Mouse (Mus musculus) cerebellum, postnatal 10 days (tissue): ENCODE measurements around the gene Prss57.
"Not testable (repeated sequence)": the region's sequence is repeated elsewhere in the genome, so short reads cannot be mapped to it uniquely, and the experiment has no call there.

Experiments used
- DNase-seq, 2 experiments: peaks; one replicate each; pipeline ENCODE4 v3.0.0; 2021; ENCODE audit warnings: mixed read lengths in 2 of 2

Gene Prss57

GRCm38 (mm10) chr10:79779784-79780663 is 10.7 kb downstream of the Prss57 start:
- DNase-seq: peak; percentile 98

DNA sequence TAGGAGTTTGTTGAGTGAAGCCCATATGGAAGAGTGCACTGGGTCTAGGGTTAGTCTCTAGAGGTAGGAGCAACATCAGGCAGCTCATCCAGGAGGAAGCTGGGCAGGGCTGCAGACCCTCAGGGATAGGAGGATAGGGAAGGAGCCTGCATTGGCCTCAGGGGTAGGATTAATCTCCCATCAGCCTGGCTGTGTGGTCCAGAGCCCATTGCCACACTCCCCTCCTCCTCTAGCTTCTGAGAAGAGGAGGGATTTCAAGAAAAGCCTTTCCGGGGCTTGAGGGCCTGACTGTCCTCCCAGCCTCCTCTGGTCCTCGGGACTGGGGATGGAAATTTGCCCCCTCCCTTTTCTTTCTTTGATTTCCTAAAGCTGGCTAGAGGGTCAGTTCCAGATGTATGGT is 11.6 kb downstream of the Prss57 start:
- DNase-seq: no peak

DNA sequence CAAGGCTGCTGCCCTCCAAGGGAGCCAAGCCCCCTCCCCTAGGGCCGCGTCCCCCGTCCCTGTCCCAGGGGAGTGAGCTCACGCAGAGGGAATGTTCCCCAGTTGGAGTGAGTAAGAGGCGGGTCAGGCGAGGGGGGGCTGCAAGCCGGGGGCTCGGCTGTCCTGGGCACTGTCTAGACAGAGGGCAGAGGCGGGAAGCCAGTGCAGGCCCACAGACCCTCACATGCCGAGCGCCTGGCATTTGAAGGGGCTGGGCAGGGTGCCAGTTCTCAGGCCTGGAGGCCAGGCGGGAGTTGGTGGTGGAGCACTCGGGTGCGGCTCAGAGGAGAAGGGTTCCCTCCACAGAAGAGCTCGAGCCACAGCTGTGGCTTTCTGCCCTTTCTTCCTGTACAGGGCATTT is 12.8 kb downstream of the Prss57 start:
- peak; percentile 82 to 88 for DNase-seq

DNA sequence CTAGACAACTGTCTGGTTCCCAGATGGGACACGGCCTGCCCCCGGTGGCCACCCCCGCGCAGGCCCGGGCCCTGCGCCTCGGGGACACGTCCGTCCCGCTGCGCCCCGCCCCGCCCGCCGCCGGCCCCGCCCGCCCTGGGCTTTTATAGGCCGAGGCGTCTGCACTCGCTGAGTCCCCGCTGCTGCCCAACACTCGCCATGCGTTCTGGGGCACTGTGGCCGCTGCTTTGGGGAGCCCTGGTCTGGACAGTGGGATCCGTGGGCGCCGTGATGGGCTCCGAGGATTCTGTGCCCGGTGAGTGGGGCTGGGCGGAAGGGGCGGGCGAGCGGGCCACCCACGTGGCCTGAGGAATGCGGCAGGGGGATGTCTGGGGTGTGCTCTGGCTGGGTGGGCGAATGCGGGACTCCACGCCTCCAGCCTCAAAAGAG is 13.6 kb downstream of the Prss57 start, which contains the start of gene Fstl3:
Gene Fstl3 (plus strand): TSS at position 170 of the 429 bp plus-strand sequence.
- DNase-seq: no peak

- peak in 1 of 2 experiments; percentile 39 for DNase-seq
These were observed 16.1 kb downstream of the Prss57 start for GRCm38 (mm10) chr10:79774486-79775279.

- DNase-seq: no peak
These were observed 17.6 kb downstream of the Prss57 start for GRCm38 (mm10) chr10:79773208-79773607.

GRCm38 (mm10) chr10:79772320-79772719 is 18.4 kb downstream of the Prss57 start:
- no peak for DNase-seq

GRCm38 (mm10) chr10:79769329-79769728 is 21.4 kb downstream of the Prss57 start:
- DNase-seq: no peak

GRCm38 (mm10) chr10:79768400-79768799 is 22.4 kb downstream of the Prss57 start:
- DNase-seq: peak; percentile 91 to 94

DNA sequence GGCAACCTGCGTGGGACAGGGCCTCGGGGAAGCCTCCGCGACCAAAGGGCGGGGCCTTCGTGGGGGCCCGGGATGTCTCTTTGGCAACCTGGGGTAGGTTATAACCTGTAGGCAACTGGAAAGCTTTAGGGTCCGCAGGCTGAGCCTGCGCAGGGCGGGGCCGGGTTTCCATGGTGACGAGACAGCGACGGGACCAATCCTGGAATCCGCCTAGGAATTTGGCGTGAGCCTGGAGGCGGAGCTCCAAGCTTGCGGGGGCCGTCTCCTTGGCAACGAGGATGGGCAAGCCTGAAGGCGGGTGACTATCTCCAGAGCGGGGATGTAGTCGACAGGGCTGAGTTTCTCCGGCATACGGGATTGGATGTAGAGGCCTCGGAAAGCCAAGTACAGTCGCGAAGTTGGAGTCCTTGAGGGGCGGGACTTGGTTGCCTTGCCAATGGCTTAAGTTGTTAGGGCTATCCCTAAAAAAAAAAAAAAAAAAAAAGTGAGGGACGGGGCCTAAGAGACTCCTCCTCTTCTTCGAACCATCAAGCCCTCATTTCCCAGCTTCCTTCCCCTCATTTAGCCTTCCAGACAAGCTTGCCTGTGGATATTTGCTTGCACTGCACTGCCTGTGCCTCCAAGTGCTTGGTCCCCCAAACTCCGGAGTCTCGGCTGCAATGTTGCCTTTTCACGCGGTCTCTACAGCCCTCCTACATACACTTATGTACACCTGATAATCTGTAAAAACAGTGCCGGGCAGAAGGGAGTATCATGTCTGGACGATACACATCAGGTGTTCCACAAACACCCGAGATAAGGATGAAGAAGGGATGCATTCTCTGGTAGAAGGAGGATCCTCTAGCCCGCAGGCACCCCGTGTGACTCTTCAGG is 23.2 kb downstream of the Prss57 start:
- peak; percentile 99 for DNase-seq

DNA sequence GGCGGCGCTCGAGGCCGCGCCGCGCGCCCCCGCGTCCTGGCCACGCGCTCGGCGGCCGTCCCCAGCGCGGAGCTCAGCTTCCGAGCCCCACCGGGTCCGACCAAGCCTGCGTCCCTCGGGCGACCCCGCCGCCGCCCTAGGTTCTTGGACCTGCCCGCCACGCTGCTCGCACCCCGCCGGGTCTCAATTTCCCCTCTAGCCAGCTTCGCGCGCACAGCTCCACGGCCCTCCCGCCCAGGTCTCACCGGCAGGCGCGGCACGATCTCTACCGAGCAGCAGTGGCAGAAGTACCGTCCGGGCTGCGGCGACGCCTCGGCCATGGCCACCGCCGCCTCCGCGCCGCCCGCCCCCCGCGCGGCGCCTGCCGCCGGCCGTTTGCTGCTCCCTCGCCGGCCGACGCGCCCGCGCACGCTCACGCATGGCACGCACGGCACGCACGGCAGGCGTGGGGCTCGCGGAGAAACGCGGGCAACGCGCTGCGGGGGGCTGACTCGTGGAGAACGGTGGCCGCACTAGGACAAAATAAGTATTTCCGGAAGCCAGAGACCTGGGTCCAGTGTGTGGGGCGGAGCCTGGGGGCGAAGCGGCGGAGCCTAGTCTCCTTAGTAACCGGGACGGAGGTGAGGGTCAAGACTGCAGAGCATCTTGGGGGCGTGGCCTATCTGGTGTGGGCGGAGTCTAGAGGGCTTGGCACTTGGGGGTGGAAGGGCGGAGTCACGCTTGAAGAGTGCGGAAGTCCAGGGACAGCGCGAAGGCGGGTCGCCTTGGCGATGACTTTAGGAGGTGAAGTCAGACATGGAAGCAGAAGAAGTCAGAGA is 24.0 kb downstream of the Prss57 start, which contains the start of gene Rnf126:
Gene Rnf126 (minus strand): TSS at position 445 of the 818 bp plus-strand sequence.
- DNase-seq: peak; percentile 99 to 100

- DNase-seq: peak in 1 of 2 experiments; percentile 19
These were observed 24.7 kb downstream of the Prss57 start for GRCm38 (mm10) chr10:79766001-79766507.

- peak in 1 of 2 experiments; percentile 28 for DNase-seq
These were observed 25.5 kb downstream of the Prss57 start for GRCm38 (mm10) chr10:79765228-79765745.

DNA sequence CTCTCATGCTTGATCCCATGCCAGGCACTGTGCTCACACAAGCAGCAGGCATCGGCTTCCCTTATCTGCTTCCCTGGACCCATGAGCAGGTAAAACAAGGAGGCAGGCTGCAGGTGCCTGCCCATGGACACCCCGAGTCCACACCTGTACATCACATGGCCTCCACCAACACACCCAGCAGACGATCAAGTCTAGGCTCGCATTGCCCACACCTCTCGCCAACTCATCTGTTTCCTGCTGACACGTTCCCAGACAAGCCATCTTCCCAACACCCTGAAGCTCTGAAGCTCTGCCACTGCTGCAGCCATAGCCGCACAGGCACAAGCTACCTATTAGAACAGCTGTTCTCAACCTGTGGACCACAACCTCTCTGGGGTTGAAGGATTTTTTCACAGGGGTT is 26.5 kb downstream of the Prss57 start:
- DNase-seq: peak; percentile 35 to 38

DNA sequence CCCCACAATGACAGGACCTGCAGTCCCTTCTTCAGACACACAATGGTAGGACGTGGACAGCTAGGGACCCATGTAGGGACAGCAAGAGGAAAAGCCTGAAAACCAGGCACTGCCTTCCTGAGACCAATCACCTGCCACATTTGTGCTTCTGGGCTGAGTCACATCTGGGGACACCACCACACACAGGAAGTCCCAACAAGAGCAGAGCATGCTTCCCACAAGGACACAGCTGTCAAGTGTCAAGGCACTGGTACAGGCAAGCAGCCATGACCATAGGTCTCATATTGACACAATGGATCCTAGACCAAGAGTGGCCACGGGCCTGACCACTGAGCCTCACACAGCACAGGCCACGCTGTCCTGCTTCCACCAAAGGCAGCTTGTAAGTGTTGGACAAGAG is 27.9 kb downstream of the Prss57 start:
- DNase-seq: no peak

GRCm38 (mm10) chr10:79760603-79761143 is 30.1 kb downstream of the Prss57 start:
- DNase-seq: no peak

GRCm38 (mm10) chr10:79759675-79760074 is 31.1 kb downstream of the Prss57 start:
- not testable (repeated sequence) for DNase-seq

DNA sequence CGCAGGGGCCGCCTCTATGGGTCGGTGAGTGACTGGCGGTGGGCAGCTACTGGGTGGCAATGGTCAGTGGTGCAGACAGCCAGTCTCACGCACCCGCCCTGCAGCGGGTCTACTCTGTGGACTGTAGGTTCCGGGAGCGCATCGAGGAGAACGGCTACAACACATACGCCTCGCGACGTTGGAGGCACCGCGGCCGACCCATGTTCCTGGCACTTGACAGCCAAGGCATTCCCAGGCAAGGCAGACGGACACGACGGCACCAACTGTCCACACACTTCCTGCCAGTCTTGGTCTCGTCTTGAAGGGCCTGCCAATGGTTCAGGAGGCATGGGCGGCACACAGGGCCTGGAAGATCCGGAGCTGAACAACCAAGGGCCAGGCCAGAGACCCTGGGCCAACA is 34.1 kb downstream of the Prss57 start:
- peak in 1 of 2 experiments; percentile 17 for DNase-seq

DNA sequence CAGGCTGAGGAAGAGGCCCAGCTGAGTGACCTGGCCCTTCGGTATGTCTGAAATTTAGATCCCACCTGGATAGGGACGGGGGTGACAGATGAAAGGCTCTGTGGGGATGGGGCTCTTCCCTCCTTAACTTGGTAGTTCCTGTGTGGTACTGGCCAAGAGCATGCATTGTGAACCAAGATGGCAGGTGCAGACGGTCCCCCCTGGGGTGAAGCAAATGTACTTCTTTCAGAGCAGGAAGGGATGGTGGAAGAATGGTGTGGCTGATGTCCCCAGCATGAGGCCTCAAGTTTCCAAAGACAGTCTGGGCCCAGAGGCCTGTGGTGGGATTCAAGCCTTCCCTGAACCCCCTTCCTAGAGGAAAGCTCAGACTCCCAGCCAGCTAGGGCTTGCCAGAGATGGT is 34.9 kb downstream of the Prss57 start:
- peak; percentile 40 to 42 for DNase-seq

DNA sequence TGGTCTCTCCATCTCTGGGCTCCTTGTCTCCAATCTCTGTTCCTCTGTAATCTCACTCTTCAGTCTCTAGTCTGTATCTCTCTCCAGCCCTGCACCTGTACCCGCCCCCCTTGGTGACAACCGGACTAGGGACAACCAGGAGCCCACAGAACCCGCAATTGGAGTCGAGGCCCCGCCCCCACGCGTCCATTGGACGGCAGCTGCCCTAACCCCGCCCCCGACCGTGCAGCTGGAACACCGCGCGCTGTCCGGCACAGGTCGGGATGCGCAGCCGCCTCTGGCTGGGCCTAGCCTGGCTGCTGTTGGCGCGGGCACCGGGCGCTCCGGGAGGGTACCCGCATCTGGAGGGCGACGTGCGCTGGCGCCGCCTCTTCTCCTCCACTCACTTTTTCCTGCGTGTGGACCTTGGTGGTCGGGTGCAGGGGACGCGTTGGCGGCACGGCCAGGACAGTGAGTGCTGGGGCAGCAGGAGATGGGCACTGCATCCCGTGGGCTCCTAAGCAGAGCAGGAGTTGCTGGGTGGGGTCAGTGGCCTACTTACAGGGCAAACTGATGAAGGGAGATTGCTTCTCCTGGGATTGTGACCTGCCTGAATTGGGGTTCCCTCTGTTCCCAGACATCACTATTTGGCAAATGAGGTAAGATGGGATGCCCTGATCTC is 35.8 kb downstream of the Prss57 start, which contains the start of gene Fgf22:
Gene Fgf22 (plus strand): TSS at position 221 of the 661 bp plus-strand sequence.
- DNase-seq: peak; percentile 76 to 81
